Mouse (Mus musculus) testis, postnatal 14 days (tissue): Measurements from ENCODE around the gene 2300002M23Rik.

Experiments used
- DNase-seq: peaks from one replicate; pipeline ENCODE4 v3.0.0; 2021; ENCODE audit warnings: low spot score

Gene 2300002M23Rik

GRCm38 (mm10) chr17:35567150-35567549 is at the start of gene 2300002M23Rik:
Gene 2300002M23Rik (plus strand): TSS chr17:35567450.
- DNase-seq = no peak

- DNase-seq = no peak
Observed at GRCm38 (mm10) chr17:35517526-35517925, 49.7 kb upstream of the 2300002M23Rik start.

- DNase-seq = no peak
Observed at GRCm38 (mm10) chr17:35524354-35524753, 42.9 kb upstream of the 2300002M23Rik start.

- DNase-seq = no peak
Observed at GRCm38 (mm10) chr17:35526644-35527043, 40.6 kb upstream of the 2300002M23Rik start.

- no peak for DNase-seq
Observed at GRCm38 (mm10) chr17:35532360-35532759, 34.9 kb upstream of the 2300002M23Rik start.

- no peak for DNase-seq
Observed at GRCm38 (mm10) chr17:35532901-35533300, 34.3 kb upstream of the 2300002M23Rik start, which contains the start of gene Psors1c2. Gene Psors1c2 (plus strand): TSS chr17:35533201.

- DNase-seq = peak; percentile 59
Observed at GRCm38 (mm10) chr17:35534343-35534742, 32.9 kb upstream of the 2300002M23Rik start.

GRCm38 (mm10) chr17:35537421-35537820 is 29.8 kb upstream of the 2300002M23Rik start:
- DNase-seq = no peak

GRCm38 (mm10) chr17:35538476-35538875 is 28.8 kb upstream of the 2300002M23Rik start:
- DNase-seq = no peak

- no peak for DNase-seq
Observed at GRCm38 (mm10) chr17:35539540-35539939, 27.7 kb upstream of the 2300002M23Rik start.

- DNase-seq = no peak
Observed at GRCm38 (mm10) chr17:35542761-35543411, 24.4 kb upstream of the 2300002M23Rik start.

- DNase-seq = no peak
Observed at GRCm38 (mm10) chr17:35543412-35543861, 23.8 kb upstream of the 2300002M23Rik start.

GRCm38 (mm10) chr17:35544001-35544400 is 23.2 kb upstream of the 2300002M23Rik start:
- DNase-seq = no peak

- DNase-seq = no peak
Observed at GRCm38 (mm10) chr17:35544680-35545079, 22.6 kb upstream of the 2300002M23Rik start.

- DNase-seq = no peak
Observed at GRCm38 (mm10) chr17:35547465-35547864, 19.8 kb upstream of the 2300002M23Rik start.

- no peak for DNase-seq
Observed at GRCm38 (mm10) chr17:35548636-35549035, 18.6 kb upstream of the 2300002M23Rik start.

GRCm38 (mm10) chr17:35549437-35550142 is 17.7 kb upstream of the 2300002M23Rik start:
- DNase-seq = peak; percentile 89

GRCm38 (mm10) chr17:35550143-35550494 is 17.1 kb upstream of the 2300002M23Rik start:
- DNase-seq = no peak

- DNase-seq = no peak
Observed at GRCm38 (mm10) chr17:35550871-35551270, 16.4 kb upstream of the 2300002M23Rik start.

GRCm38 (mm10) chr17:35551881-35552414 is 15.3 kb upstream of the 2300002M23Rik start, which contains the start of gene Cdsn:
Gene Cdsn (plus strand): TSS chr17:35552128.
- DNase-seq = no peak

GRCm38 (mm10) chr17:35554321-35554720 is 12.9 kb upstream of the 2300002M23Rik start:
- DNase-seq = no peak

- DNase-seq = no peak
Observed at GRCm38 (mm10) chr17:35554761-35555397, 12.4 kb upstream of the 2300002M23Rik start.
